Mouse (Mus musculus): Measurements from ENCODE around the gene 6430550D23Rik.

6430550D23Rik gene

GRCm38 (mm10) chr2:156007888-156008532 lies at the start of gene 6430550D23Rik, which contains the start of gene Ergic3:
6430550D23Rik (minus strand) TSS chr2:156007977.
Ergic3 (plus strand) TSS chr2:156008045.
- peak; percentile 95 to 99 for DNase-seq (ENCODE audit: low spot score in 2 of 2)

- no peak for DNase-seq (ENCODE audit: low spot score in 2 of 2)
These were observed 45.0 kb upstream of the 6430550D23Rik start, which contains the start of gene Fer1l4 for GRCm38 (mm10) chr2:156052816-156053215. Fer1l4 (minus strand) TSS chr2:156052947.

GRCm38 (mm10) chr2:156047929-156048328 lies 40.2 kb upstream of the 6430550D23Rik start:
- peak in 1 of 2 experiments; percentile 32 for DNase-seq (ENCODE audit: low spot score in 2 of 2)

GRCm38 (mm10) chr2:156042903-156043302 lies 35.1 kb upstream of the 6430550D23Rik start:
- DNase-seq (ENCODE audit: low spot score in 2 of 2): no peak

GRCm38 (mm10) chr2:156039390-156039789 lies 31.6 kb upstream of the 6430550D23Rik start:
- DNase-seq (ENCODE audit: low spot score in 2 of 2): no peak

- DNase-seq (ENCODE audit: low spot score in 2 of 2): no peak
These were observed 17.7 kb upstream of the 6430550D23Rik start for GRCm38 (mm10) chr2:156025482-156025881.

- no peak for DNase-seq (ENCODE audit: low spot score in 2 of 2)
These were observed 14.0 kb upstream of the 6430550D23Rik start for GRCm38 (mm10) chr2:156021765-156022164.

GRCm38 (mm10) chr2:156021219-156021618 lies 13.4 kb upstream of the 6430550D23Rik start:
- no peak for DNase-seq (ENCODE audit: low spot score in 2 of 2)

- DNase-seq (ENCODE audit: low spot score in 2 of 2): no peak
These were observed 10.3 kb upstream of the 6430550D23Rik start for GRCm38 (mm10) chr2:156018106-156018505.

- peak in 1 of 2 experiments; percentile 54 for DNase-seq (ENCODE audit: low spot score in 2 of 2)
These were observed 2.4 kb downstream of the 6430550D23Rik start for GRCm38 (mm10) chr2:156005393-156005792.

GRCm38 (mm10) chr2:155991863-155992321 lies 15.9 kb downstream of the 6430550D23Rik start:
- peak; percentile 53 to 75 for DNase-seq (ENCODE audit: low spot score in 2 of 2)

GRCm38 (mm10) chr2:155991151-155991550 lies 16.6 kb downstream of the 6430550D23Rik start:
- peak in 1 of 2 experiments; percentile 26 for DNase-seq (ENCODE audit: low spot score in 2 of 2)

- peak; percentile 42 to 72 for DNase-seq (ENCODE audit: low spot score in 2 of 2)
These were observed 18.7 kb downstream of the 6430550D23Rik start for GRCm38 (mm10) chr2:155989085-155989484.

GRCm38 (mm10) chr2:155987131-155987530 lies 20.6 kb downstream of the 6430550D23Rik start:
- DNase-seq (ENCODE audit: low spot score in 2 of 2): no peak

GRCm38 (mm10) chr2:155985776-155986175 lies 22.0 kb downstream of the 6430550D23Rik start:
- DNase-seq (ENCODE audit: low spot score in 2 of 2): no peak

- peak in 1 of 2 experiments; percentile 69 for DNase-seq (ENCODE audit: low spot score in 2 of 2)
These were observed 28.3 kb downstream of the 6430550D23Rik start for GRCm38 (mm10) chr2:155979328-155979991.

GRCm38 (mm10) chr2:155974087-155974731 lies 33.6 kb downstream of the 6430550D23Rik start:
- peak in 1 of 2 experiments; percentile 48 for DNase-seq (ENCODE audit: low spot score in 2 of 2)

- DNase-seq (ENCODE audit: low spot score in 2 of 2): no peak
These were observed 34.4 kb downstream of the 6430550D23Rik start for GRCm38 (mm10) chr2:155973348-155973747.

GRCm38 (mm10) chr2:155962991-155963390 lies 44.8 kb downstream of the 6430550D23Rik start:
- DNase-seq (ENCODE audit: low spot score in 2 of 2): no peak

GRCm38 (mm10) chr2:155961862-155962261 lies 45.9 kb downstream of the 6430550D23Rik start:
- peak in 1 of 2 experiments; percentile 53 for DNase-seq (ENCODE audit: low spot score in 2 of 2)

GRCm38 (mm10) chr2:155959981-155960380 lies 47.8 kb downstream of the 6430550D23Rik start:
- DNase-seq (ENCODE audit: low spot score in 2 of 2): no peak
